Mouse (Mus musculus) lung, adult 18-20 months (tissue): Measurements from ENCODE around the gene Zfp871.
"Not testable (repeated sequence)": the region's sequence is repeated elsewhere in the genome, so short reads cannot be mapped to it uniquely, and the experiment has no call there.

ENCODE experiments used
- DNase-seq, 2 experiments: peaks; one replicate each; pipeline ENCODE4 v3.0.0; 2022; ENCODE audit warnings: mixed read lengths in 2 of 2

The Zfp871 gene

GRCm38 (mm10) chr17:32729029-32729428 lies 59.1 kb downstream of the Zfp871 start:
- DNase-seq, result no peak

DNA sequence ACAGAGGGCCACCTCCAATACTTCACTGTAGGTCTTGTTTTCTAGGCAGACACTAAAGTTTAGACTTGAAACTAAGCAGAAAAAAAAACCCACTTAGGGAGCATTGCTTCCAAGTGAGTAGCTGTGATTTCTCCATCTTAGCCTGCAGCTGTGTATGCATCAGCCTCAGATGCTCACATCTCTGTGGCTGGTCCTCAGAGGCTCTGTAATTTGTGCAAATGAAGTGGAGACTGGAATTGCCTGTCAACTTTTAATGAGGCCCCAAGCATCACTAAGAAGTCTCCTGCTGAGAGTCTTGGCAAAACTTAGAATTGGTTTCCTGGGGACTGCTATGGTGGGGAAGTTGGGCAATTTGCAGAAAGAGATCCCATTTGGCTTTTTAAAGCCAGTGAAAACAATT lies 61.7 kb downstream of the Zfp871 start:
- DNase-seq, result not testable (repeated sequence)

GRCm38 (mm10) chr17:32722771-32723170 lies 65.3 kb downstream of the Zfp871 start:
- no peak for DNase-seq

DNA sequence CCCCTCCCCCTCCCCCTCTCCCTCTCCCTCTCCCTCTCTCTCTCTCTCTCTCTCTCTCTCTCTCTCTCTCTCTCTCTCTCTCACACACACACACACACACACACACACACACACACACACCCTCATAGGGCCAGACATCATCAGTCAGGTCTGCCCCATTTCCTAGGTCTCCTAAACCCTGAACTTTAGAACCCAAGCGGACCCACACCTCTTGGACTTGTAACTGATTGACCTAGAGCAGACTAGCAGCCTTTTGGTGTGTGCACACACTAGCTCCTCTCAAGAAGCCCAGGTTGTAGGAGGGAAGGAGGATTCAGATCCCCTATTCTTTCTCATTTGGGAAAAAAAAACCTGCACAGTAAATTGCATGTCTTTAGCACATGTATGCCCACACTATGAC lies 65.9 kb downstream of the Zfp871 start:
- not testable (repeated sequence) for DNase-seq
